Mouse (Mus musculus) embryonic stem cell, embryonic (primary cell): ENCODE results near the gene Il17c.

Experiments used
- CTCF ChIA-PET, 4 experiments: fragments of 300-600 bp in 2 of 4; fragments of 350-600 bp in 2 of 4; sonication (Branson Sonifier 250); formaldehyde crosslinking; loops; one replicate each; lab custom pipeline; 2022; ENCODE audit warnings: inconsistent platforms in 2 of 4; lab: Charles Lee
- POLR2A ChIA-PET, 4 experiments: fragments of 300-600 bp in 2 of 4; fragments of 350-600 bp in 2 of 4; sonication (Branson Sonifier 250); formaldehyde crosslinking; loops; one replicate each; lab custom pipeline; 2022; ENCODE audit warnings: antibody characterized with exemption in 4 of 4, inconsistent platforms in 1 of 4; lab: Charles Lee

Gene Il17c

DNA sequence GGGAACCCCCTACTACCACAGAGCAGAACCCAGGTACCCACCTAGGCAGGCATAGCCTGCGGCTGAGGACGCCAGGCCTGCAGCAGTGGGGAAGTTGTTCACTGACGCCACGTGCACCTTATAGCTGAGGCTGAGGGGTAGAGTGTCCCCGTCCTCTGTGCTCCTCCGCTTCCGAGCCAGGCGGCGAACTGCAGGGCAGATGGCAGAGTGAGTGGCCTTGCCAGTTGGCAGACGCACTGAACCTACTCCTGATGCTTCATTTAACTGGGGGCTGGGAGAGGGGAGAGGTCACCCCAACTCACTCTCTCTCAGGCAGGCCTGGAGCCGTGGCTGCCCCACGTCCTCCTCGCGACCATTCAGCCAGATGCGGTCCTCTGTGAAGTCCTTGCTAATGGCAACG, 17.5 kb downstream of the Il17c start:
- ChIA-PET CTCF (interaction anchor here in 1 of 4 experiments (1.2 to 1.3 kb wide), 2 partner anchors 16 to 170 kb away, joined by 4 to 5 read pairs; no protein-coding TSS in a partner anchor), POLR2A (interaction anchor here (0.6 to 2.4 kb wide), 9 partner anchors 11 to 530 kb away, joined by 3 to 15 read pairs (median 3); partner anchors contain the start of gene Il17c (in 1 of the 4))

DNA sequence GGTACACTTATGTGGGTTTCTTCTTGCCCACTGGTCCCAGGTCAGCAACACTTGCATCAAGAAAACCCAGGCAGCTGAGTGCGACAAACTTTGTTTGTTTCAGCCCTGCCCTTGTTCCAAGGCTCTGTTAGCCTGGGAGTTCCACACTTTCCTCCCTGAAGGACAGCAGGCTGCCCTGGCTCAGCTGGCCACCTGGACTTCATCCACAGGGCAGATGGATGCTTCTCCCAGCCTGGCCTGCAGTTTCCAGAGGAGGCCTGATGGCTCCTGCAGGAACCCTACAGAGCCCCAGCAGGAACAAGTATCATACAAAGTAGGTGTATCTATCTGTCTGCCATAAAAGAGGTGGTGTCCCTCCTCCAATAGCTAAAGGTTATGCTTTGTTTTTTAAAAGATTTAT, 19.5 kb downstream of the Il17c start:
- ChIA-PET CTCF (no interaction called here), POLR2A (interaction anchor here in 2 of 4 experiments (1.2 to 6.0 kb wide), 5 partner anchors 9 to 170 kb away, joined by 3 to 104 read pairs (median 5); partner anchors contain the start of genes Cyba (in 2 of the 2), Galns (in 1 of the 2) and Trappc2l (in 1 of the 2))

DNA sequence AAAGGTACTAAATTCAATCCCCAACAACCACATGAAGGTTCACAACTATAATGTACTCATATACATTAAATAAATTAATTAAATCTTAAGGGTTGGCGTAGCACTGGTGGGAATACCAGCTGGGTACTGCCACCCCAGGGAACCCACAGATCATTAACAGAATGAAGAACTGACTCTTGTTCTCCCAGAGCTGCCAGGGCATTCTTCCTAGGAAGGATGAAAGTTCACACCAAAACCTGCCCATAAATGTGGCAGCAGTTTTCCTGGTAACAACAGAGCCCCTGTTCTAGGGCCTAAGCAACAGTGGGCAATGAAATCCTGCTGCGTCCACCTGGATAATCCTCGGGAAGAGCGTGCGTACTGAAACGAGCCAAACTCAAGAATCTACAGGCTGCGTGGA, 20.5 kb downstream of the Il17c start:
- POLR2A ChIA-PET: interaction anchor here in 3 of 4 experiments (0.6 to 6.2 kb wide), 38 partner anchors 8 to 600 kb away, joined by 3 to 104 read pairs (median 5); partner anchors contain the start of genes Cyba (in 3 of the 3), Cdt1 (in 2 of the 3), Snai3 (in 2 of the 3) and Ankrd11 (in 1 of the 3)
- CTCF ChIA-PET: interaction anchor here in 3 of 4 experiments (0.5 to 3.1 kb wide), 10 partner anchors 9 to 312 kb away, joined by 3 to 31 read pairs (median 4); partner anchors contain the start of genes Cyba (in 1 of the 3) and Snai3 (in 1 of the 3)

DNA sequence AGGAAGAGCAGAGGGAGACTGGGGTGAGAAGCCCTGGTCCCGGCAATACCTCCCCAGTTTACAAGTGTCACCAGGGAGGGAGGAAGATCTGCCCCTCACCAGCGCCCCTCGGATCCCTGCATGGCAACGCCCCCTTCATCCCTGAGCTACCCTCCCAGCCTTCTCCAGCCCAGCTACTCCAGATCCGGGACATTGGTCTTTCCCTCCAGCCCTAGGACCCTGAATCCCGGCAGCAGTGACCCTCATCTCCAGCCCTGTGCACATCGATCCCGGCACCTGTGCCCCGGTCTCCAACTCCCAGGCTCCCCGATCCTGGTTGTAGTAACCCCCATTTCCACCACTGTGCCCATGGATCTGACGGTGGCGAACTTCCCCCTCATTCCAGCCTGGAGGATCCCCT, 21.0 kb downstream of the Il17c start:
- POLR2A ChIA-PET: interaction anchor here in 3 of 4 experiments (0.6 to 6.2 kb wide), 71 partner anchors 8 to 770 kb away, joined by 3 to 104 read pairs (median 5); partner anchors contain the start of genes Cyba (in 3 of the 3), Cdt1 (in 2 of the 3), Snai3 (in 2 of the 3) and Zc3h18 (in 2 of the 3)
- CTCF ChIA-PET: interaction anchor here in 3 of 4 experiments (0.6 to 3.1 kb wide), 18 partner anchors 8 to 627 kb away, joined by 3 to 31 read pairs (median 4); partner anchors contain the start of genes Cyba (in 1 of the 3) and Snai3 (in 1 of the 3)

DNA sequence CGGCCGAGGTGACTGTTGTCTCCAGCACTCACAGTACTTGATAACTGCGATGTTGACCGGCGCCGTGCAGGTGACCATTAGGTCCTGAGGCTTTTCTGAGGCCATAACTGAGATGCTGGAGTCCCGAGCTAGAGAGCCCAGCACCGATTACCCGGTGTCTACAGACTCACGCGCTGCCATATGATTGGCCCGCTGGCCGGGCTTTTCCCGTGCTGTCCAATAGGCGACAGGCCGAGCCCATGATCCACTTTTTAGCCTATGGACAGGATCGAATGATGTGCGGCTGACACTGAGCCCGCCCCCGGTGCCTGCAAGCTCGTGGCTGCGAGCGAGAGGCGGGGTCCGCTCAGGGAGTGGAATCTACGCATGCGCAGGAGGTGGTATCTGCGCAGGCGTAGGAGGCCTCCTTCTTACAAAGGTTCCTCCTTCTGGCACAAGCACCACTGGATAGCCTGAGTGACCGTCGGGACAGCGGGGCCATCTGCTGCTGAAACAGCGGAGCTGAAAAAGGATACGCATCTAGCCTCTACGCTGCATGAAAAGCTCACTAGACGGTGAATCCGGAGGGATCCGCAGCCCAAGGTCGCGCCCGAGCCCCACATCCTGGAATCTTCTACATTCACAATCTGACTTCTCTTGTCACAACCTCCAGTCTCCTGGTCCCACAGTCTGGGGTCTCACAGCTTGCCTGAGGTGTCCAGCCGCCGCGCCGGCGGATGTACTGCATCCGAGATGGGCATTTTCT, 21.6 kb downstream of the Il17c start, which contains the start of gene Mvd:
Gene Mvd (minus strand): TSS at position 161 of the 745 bp plus-strand sequence.
- POLR2A ChIA-PET: interaction anchor here (0.6 to 6.2 kb wide), 85 partner anchors 9 to 847 kb away, joined by 3 to 104 read pairs (median 4); partner anchors contain the start of genes Cyba (in 3 of the 4), Cdt1 (in 2 of the 4), Snai3 (in 2 of the 4) and Zc3h18 (in 2 of the 4)
- CTCF ChIA-PET: interaction anchor here in 3 of 4 experiments (0.6 to 3.1 kb wide), 24 partner anchors 9 to 628 kb away, joined by 3 to 31 read pairs (median 4); partner anchors contain the start of genes Cyba (in 1 of the 3) and Snai3 (in 1 of the 3)

DNA sequence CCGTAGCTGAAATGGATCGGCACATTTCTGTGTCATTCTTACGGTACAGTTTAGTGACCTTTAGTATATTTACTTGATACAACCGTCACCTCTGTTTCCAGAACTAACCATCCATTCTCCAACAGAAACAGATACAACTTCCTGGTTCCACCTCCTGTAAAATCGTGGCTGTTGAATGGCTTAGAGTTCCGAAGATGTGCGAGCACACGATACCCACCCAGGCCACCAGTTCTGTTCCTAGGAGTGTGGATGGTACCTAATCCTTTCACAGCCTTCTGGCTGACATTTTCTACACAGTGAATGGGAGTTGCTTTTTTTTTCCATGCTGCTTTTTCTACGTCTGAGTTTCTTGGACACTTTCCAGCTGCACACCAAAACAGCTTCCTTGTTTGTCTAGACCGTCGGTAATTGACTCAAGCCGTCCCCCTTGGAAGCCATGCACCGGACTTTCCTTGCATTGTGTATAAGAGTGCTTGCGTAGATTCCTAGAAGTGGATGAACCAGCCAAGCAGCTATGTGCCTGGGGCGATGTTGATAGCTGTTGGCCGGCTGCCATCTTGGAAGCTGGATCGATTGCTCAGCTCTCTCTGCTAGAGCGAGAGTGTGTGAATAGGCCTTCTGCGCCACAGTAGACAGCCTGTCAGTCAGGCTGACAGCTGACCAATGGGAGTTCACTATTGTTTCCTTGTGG, 22.4 kb downstream of the Il17c start:
- CTCF ChIA-PET: interaction anchor here (0.5 to 3.1 kb wide), 23 partner anchors 10 to 762 kb away, joined by 3 to 31 read pairs (median 4); partner anchors contain the start of genes Cyba (in 1 of the 4) and Snai3 (in 1 of the 4)
- POLR2A ChIA-PET: interaction anchor here (0.6 to 6.2 kb wide), 68 partner anchors 9 to 846 kb away, joined by 3 to 104 read pairs (median 4); partner anchors contain the start of genes Cyba (in 3 of the 4), Cdt1 (in 2 of the 4), Zc3h18 (in 2 of the 4) and Ankrd11 (in 1 of the 4)

DNA sequence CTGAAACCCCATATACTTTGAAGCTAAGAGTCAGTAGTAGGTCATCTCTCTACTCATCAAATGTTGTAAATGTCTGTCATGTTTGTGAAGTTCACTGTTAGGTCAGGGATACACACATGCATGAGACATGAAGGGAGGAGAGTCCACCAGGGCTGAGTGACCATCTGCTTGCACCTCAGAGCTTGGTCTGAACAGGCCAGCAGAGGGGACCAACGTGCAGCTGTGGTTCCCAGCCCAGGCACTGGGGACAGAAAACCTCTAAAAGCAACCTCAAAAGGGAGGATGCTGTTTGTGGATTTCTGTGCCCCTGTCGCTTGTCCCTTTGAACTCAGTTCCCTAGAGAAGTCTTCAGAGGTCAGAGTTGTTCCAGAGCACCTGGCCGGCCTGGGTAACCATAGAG, 23.4 kb downstream of the Il17c start:
- POLR2A ChIA-PET: interaction anchor here in 2 of 4 experiments (0.9 to 6.2 kb wide), 12 partner anchors 11 to 599 kb away, joined by 3 to 104 read pairs (median 6); partner anchors contain the start of genes Cdt1 (in 2 of the 2), Cyba (in 1 of the 2) and Snai3 (in 1 of the 2)
- CTCF ChIA-PET: interaction anchor here in 2 of 4 experiments (0.5 to 0.6 kb wide), 2 partner anchors 21 to 308 kb away, joined by 3 read pairs; no protein-coding TSS in a partner anchor

DNA sequence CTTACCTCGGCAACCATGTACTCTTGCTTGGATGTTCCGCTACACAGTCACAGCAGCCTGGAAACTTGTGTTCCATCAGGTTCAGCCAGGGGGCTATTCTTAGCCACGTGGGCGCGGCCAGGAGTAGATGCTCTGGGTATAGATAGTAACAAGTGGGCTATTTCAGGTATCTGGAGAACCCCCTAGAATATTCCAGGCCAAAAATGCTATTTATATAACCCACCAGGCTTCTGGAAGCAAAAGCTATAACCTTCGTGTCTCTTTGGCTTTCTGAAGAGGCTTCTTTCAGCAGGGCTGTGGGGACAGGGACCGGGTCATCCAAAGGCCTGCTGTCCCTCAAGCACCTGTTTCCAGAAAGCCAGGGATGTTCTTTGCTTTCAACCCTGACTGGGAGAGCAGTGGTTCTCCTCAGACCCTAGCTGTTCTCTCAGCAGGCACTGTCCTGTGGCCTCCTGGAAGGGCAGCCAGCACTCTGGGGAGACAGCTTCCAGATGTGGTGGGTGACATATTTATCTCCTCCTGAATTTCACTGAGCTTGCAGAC, 29.4 kb downstream of the Il17c start:
- CTCF ChIA-PET: interaction anchor here in 1 of 4 experiments (0.5 kb wide), 1 partner anchor 22 kb away, joined by 3 read pairs; no protein-coding TSS in a partner anchor
- POLR2A ChIA-PET: interaction anchor here in 3 of 4 experiments (0.8 to 1.5 kb wide), 3 partner anchors 13 to 116 kb away, joined by 3 to 5 read pairs (median 4); no protein-coding TSS in a partner anchor

DNA sequence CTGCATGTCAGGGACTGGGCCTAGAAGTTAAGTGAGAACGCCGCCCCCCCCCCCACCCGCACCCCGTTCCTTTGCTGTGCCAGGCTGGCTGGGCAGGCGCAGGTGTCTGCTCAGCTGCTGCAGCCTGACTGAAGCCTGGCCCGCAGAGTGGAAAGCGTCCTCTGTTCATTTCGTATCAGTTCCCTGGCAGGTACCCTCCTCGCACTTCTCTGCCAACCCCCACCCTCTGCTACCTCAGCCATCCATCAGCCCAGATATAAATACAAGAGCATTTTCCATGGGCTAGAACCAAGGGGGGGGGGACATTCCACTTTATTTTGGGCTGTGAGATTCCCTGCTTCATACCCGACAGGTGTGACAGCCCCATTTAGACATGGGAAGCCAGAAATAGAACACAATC, 30.3 kb downstream of the Il17c start:
- POLR2A ChIA-PET: interaction anchor here in 3 of 4 experiments (0.7 to 1.5 kb wide), 5 partner anchors 9 to 133 kb away, joined by 3 to 4 read pairs (median 3); partner anchors contain the start of gene Mvd (in 3 of the 3)
- CTCF ChIA-PET: interaction anchor here in 2 of 4 experiments (0.7 kb wide), 2 partner anchors 302 to 768 kb away, joined by 4 to 5 read pairs; no protein-coding TSS in a partner anchor

DNA sequence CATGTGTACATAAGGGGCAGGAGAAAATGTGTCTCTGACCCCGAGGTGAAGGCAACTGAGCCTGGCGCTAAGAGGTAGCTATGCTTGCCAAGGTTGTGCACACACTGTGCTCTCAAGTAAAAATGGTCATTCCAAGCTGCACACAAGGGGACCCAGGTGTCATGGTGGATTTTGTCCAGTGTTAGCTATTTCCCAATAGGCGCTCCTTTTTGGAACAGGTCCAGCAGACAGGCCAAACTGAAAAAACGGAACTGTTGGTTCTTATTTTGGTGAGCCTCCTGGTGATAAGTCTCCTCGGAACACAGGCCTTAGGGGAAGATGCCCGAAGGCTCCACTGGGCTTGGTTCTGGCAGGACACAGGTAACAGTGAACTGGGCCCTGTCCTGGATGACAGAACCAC, 32.6 kb downstream of the Il17c start:
- POLR2A ChIA-PET: interaction anchor here in 1 of 4 experiments (1.0 to 1.6 kb wide), 2 partner anchors 10 to 11 kb away, joined by 3 to 5 read pairs; partner anchors contain the start of gene Mvd
- CTCF ChIA-PET: no interaction called here

DNA sequence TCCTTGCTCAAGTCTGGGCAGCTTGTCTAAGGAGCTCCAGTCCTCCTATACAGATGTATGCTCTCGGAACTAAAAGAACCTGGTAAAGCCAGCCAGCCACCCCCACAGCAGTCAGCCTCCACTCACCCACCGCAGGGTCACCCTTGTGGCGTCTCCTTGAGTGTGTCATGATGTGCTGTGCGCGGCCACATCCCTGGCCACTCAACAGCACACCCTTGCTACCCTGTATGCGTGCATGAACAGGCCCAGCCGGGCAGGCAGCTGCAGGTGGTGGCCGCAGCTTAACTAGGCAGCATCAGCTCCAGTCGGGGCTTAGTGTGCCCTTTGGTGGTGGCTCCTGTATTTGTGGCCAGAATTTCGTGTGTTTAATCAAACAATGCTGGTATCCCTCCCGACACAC, 35.4 kb downstream of the Il17c start:
- ChIA-PET CTCF (interaction anchor here in 1 of 4 experiments (0.7 to 0.9 kb wide), 2 partner anchors 14 to 101 kb away, joined by 3 to 4 read pairs; partner anchors contain the start of gene Mvd), POLR2A (interaction anchor here in 2 of 4 experiments (1.0 to 2.5 kb wide), 5 partner anchors 14 to 66 kb away, joined by 3 to 9 read pairs (median 8); partner anchors contain the start of gene Mvd (in 2 of the 2))

DNA sequence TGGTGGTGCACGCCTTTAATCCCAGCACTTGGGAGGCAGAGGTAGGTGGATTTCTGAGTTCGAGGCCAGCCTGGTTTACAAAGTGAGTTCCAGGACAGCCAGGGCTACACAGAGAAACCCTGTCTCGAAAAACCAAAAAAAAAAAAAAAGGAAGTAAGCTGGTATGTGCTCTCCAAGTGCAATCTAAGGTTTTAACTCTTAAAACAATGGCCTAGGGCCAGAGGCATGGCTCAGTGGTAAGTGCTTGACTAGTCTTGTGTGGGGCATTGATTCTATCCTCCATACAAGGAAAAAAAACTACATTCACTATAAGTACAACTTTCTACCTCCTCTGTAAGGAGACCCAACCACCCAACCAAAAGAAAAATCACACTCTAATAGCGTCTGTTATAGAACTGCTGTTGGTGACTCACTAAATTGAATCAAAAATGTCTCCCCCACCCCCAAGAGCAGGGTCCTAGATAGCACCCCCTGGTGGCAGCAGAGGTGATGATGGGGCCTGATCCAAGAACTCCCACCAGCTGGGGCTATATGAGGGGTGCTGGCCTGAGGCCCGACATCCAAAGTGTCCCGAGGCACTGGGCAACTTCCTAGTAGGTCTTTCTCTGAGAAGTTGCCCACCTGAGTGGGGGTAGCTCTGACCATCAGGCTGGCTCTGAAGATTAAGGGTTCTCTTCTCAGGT, 37.5 kb downstream of the Il17c start:
- POLR2A ChIA-PET: interaction anchor here in 3 of 4 experiments (0.7 to 6.8 kb wide), 21 partner anchors 10 to 509 kb away, joined by 3 to 91 read pairs (median 3); partner anchors contain the start of genes Cyba (in 1 of the 3), Galns (in 1 of the 3), Mvd (in 1 of the 3) and Zfpm1 (in 1 of the 3)
- CTCF ChIA-PET: interaction anchor here (0.5 to 1.8 kb wide), 10 partner anchors 10 to 1069 kb away, joined by 3 to 31 read pairs (median 4); partner anchors contain the start of gene Mvd (in 2 of the 4)

DNA sequence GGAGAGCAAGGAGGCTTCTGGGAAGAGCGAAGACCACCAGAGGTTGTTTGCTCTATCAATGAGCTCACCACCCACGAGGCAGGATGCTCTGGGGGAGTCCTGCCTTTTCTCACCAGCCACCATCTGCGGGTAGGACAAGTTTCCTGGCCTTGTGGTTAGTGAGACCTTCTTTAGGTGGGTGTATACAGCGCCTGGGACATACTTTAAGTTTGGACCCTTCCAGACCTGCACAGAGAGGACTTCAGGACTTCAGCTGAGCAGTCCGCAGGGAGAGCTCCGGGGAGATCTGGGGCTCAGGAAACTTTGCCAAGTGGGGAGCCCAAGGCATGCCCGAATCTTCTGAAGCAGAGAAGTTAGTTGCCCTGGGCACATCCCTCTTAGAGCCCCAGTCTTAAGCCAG, 38.2 kb downstream of the Il17c start:
- POLR2A ChIA-PET: interaction anchor here in 3 of 4 experiments (0.6 to 6.8 kb wide), 25 partner anchors 9 to 510 kb away, joined by 3 to 91 read pairs (median 3); partner anchors contain the start of genes Mvd (in 2 of the 3), Cyba (in 1 of the 3), Galns (in 1 of the 3) and Zfpm1 (in 1 of the 3)
- CTCF ChIA-PET: interaction anchor here (0.5 to 1.8 kb wide), 16 partner anchors 9 to 1343 kb away, joined by 3 to 31 read pairs (median 4); partner anchors contain the start of gene Mvd (in 2 of the 4)

DNA sequence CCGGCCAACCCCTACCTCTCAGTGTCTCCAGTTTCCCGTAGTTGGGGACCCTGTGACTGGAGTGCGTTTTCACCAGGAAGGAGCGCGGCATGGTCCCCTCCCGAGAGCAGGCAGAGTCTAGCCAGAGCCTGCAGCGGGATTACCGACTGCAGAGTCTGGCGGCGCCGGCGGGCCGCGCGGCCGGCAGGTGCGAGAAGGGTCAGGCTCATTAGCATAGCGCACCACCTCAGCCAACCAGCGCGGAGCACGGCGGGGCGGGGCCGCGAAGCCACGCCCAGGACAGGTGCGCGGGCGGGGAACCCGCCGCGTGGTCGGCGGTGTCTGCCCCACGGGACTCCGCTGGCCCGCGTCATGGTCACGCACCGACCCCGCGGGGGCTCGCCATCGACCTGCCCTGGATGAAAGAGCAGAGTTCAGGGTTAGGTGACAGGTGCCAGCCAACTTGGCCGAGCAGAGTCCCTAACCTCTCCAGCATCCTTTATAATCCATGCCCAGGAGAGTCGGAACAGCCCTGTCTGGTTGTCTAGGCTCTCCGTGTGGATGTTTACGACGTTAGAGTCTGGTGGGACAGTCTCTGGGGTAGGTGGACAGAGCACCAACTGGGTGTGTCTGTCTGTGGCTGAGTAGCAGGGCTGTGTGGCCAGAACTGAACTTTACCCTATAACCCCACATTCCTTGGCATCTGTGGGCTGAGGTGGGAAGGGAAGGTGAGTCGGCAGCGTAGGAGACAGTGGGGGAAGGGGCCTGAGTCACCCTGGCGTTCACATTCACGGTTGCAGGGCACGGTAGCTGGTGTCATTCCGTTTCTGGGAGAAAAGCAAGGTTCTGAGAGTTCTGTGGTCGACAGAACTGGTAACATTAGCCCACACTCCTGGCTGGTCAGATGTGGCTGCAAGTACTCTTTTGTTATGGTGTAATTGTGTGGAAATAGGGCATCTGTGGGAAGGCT, 39.0 kb downstream of the Il17c start, which contains the start of gene Snai3:
Gene Snai3 (minus strand): TSS at position 210 of the 949 bp plus-strand sequence.
- CTCF ChIA-PET: interaction anchor here (0.6 to 1.8 kb wide), 13 partner anchors 8 to 1342 kb away, joined by 3 to 31 read pairs (median 3); partner anchors contain the start of gene Mvd (in 2 of the 4)
- POLR2A ChIA-PET: interaction anchor here in 3 of 4 experiments (0.6 to 6.8 kb wide), 36 partner anchors 8 to 511 kb away, joined by 3 to 91 read pairs (median 3); partner anchors contain the start of genes Mvd (in 2 of the 3), Cdt1 (in 1 of the 3), Cyba (in 1 of the 3) and Galns (in 1 of the 3)
